Mouse (Mus musculus): ENCODE measurements around the gene Serpinb9e. TPM values are rescaled to one million over a fixed set of nuclear protein-coding genes. Genes with fewer than 3 reads are reported as not detected.

The Serpinb9e gene
- 0.17 TPM for polyA plus RNA-seq (2017; shearing (Covaris generic))

DNA sequence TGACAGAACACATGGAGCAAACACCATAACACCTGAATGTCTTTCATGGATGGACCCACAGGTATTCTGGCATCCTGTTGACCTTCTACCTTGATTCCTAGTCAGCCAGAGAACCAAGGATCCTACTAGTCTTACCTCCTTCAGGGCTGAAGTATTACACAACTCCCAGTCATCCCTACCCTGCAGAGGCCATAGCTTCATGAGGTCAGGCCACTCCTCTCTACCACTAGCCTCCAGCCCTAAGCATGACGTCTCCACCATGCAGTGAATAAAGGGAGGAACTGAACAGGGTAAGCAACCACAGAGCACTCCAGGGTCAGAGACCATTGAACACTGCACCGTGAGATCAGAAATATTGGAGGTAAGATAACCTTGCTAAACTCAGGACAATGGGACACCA lies at the start of gene Serpinb9e:
Gene Serpinb9e, plus strand, starts transcription at position 301 of the 400 bp plus-strand sequence.

Other genes starting within 250 kb of the Serpinb9e start
- 33.7 TPM for gene Serpinb9, start 246.4 kb upstream of the Serpinb9e start, polyA plus RNA-seq (2017; shearing (Covaris generic))
- not detected for gene Serpinb9b, start 222.2 kb upstream of the Serpinb9e start, polyA plus RNA-seq (2017; shearing (Covaris generic))
- not detected for gene Serpinb1b, start 171.0 kb upstream of the Serpinb9e start, polyA plus RNA-seq (2017; shearing (Covaris generic))
- not detected for gene Serpinb9c, start 89.9 kb upstream of the Serpinb9e start, polyA plus RNA-seq (2017; shearing (Covaris generic))
- not detected for gene Serpinb9d, start 56.7 kb upstream of the Serpinb9e start, polyA plus RNA-seq (2017; shearing (Covaris generic))
- gene Serpinb9f, start 74.5 kb downstream of the Serpinb9e start, polyA plus RNA-seq (2017; shearing (Covaris generic)) = not detected
- gene Gm11397, start 146.1 kb downstream of the Serpinb9e start, polyA plus RNA-seq (2017; shearing (Covaris generic)) = not detected
- not detected for gene Serpinb9g, start 235.2 kb downstream of the Serpinb9e start, polyA plus RNA-seq (2017; shearing (Covaris generic))